Mouse (Mus musculus): ENCODE measurements around the gene Afg1l.

DNA sequence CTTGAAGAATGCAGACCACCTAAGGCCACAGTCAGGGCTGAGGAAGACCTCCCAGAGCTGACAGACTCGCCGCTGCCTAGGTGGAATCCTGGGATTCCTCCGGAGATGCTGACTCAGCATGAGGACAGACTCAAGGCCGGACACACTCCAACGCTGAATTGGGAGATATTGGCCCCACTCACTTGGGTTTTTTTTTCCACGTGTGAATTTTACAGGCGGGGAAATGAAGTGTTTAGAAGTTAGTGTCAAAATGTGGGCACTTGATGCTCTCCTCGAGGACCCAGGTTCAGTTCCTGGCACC is 169.7 kb downstream of the Afg1l start:
- TF ChIP-seq CTCF (IDR thresholded peaks at IDR 0.05; ENCODE audit: insufficient read depth, low read depth, low read length) (no peak), POLR2A (IDR thresholded peaks at IDR 0.05; ENCODE audit: insufficient read depth, low read depth, low read length) (no peak)

Measured in olfactory bulb, adult 2 months (tissue).